Mouse (Mus musculus) megakaryocyte-erythroid progenitor cell, adult 5 weeks (primary cell): Measurements from ENCODE around the gene Nabp2. TPM values are rescaled to one million over a fixed set of nuclear protein-coding genes. Genes with fewer than 3 reads are reported as not detected.

Source experiments
- polyA plus RNA-seq: library from polyadenylated mRNA; stranded (reverse); fragments of >175 nt; gene quantifications from 2 replicates; pipeline ENCODE4 v1.2.3, GENCODE M21; 2012

Nabp2 gene
- 201 and 217 TPM in 2 replicates for polyA plus RNA-seq

GRCm38 (mm10) chr10:128411211-128412054 is at the start of gene Nabp2, which contains the start of gene Rnf41:
Gene Nabp2 (minus strand): TSS chr10:128411492.
Gene Rnf41 (plus strand): TSS chr10:128411657.

DNA sequence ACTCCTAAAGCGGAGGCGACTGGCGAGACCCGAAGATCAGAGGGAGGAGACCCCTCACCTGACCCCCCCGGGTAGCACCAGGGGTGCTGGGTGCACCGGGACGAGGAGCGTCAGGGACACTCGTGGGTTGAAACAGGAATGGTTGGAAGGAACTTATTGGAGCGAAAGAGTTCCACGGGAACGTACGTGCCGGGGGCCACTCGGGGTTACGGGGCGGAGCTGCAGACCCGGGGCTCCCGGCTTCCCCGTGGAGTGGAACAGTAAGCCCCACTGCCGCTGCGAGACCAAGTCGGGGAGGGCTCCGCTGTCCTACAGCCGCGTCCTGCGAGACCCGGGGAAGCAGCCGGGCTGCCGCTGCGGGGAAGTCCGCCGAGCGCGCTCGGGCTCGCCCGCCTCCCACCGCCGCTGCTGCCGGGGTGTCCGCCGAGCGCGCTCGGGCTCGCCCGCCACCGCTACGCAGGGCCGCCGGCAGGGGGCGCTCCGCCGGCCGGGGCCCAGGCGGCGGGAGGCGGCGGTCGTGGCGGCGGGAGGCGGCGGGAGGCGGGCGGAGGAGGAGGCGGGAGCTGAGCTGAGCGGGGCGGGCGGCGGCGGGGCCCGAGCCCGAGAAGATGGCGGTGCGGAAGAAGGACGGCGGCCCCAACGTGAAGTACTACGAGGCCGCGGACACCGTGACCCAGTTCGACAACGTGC is 47.6 kb upstream of the Nabp2 start, which contains the start of gene Smarcc2:
Smarcc2 (plus strand) TSS at position 530 of the 690 bp plus-strand sequence.

GRCm38 (mm10) chr10:128401056-128401455 is 10.2 kb downstream of the Nabp2 start, which contains the start of gene Slc39a5:
Gene Slc39a5 (minus strand): TSS chr10:128401229.

DNA sequence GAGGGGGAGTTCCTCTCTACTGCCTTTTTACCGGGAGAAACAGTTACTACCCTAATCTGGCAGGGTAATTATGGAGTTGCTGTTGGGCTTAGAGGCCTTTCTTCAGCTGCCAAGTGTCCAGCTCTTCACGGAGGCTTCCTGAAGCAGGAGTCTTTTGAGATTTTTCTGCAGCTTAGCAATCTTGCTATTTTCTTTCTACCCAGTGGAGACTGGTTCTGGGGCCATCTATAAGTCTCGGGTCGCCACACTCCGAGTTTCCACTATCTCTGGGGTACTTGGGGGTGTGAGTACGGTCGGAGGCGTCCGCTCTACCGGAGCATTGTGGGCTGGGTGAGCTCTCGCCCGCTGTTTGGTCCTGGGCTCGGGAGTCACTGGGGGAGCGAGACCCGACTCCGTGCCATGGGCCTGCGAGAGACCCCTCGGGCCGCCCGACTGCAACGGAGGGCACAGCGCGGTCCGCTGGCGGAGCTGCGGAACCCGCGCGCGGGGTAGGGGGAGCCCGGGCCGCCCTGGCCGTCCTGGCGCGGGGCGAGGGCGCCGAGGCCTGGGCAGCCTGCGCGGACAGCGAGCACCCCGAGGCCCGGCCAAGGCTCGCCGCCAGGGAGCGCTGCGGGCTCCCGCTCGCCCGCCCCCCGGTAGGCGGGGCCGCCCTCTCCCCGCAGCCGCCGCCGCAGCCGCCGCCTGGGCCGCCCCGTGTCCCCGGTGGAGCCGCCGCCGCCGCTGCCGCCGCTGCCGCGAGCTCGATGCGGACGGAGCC is 34.7 kb downstream of the Nabp2 start, which contains the start of gene Ankrd52:
Ankrd52 (plus strand) TSS at position 661 of the 757 bp plus-strand sequence.

GRCm38 (mm10) chr10:128368402-128369217 is 42.7 kb downstream of the Nabp2 start, which contains the start of gene Coq10a:
Gene Coq10a (minus strand): TSS chr10:128368997.

Other genes starting within 250 kb of the Nabp2 start
- gene Rbms2, start 231.2 kb downstream of the Nabp2 start, polyA plus RNA-seq, result 6.4 and 7.7 TPM in 2 replicates
- 1.2 and 2.4 TPM in 2 replicates for gene Gls2, start 217.0 kb downstream of the Nabp2 start, polyA plus RNA-seq
- 2.2 and 3.2 TPM in 2 replicates for gene Spryd4, start 199.7 kb downstream of the Nabp2 start, polyA plus RNA-seq
- gene Mip, start 185.7 kb downstream of the Nabp2 start, polyA plus RNA-seq, result 0.21 and 0.27 TPM in 2 replicates
- gene Timeless, start 179.4 kb downstream of the Nabp2 start, polyA plus RNA-seq, result 37.8 and 58.1 TPM in 2 replicates
- 0.14 and 0.30 TPM in 2 replicates for gene Apon, start 157.4 kb downstream of the Nabp2 start, polyA plus RNA-seq
- gene Apof, start 142.8 kb downstream of the Nabp2 start, polyA plus RNA-seq, result 0.05 and 0.19 TPM in 2 replicates
- 17.2 and 18.9 TPM in 2 replicates for gene Stat2, start 140.9 kb downstream of the Nabp2 start, polyA plus RNA-seq
- gene Il23a, start 112.7 kb downstream of the Nabp2 start, polyA plus RNA-seq, result 0.32 and 0.37 TPM in 2 replicates
- 4.0 and 4.9 TPM in 2 replicates for gene Pan2, start 108.2 kb downstream of the Nabp2 start, polyA plus RNA-seq
- 92.5 and 111 TPM in 2 replicates for gene Cnpy2, start 89.0 kb downstream of the Nabp2 start, polyA plus RNA-seq
- gene Cs, start 73.8 kb downstream of the Nabp2 start, polyA plus RNA-seq, result 29.3 and 29.5 TPM in 2 replicates
- 8.1 TPM in 2 replicates for gene Coq10a, start 42.5 kb downstream of the Nabp2 start, polyA plus RNA-seq
- 65.0 and 67.0 TPM in 2 replicates for gene Ankrd52, start 34.4 kb downstream of the Nabp2 start, polyA plus RNA-seq
- gene Slc39a5, start 10.3 kb downstream of the Nabp2 start, polyA plus RNA-seq, result 0.05 TPM in 1 of 2 replicates, not detected in the other
- 15.5 and 16.3 TPM in 2 replicates for gene Rnf41, start 165 bp upstream of the Nabp2 start, polyA plus RNA-seq
- 197 and 236 TPM in 2 replicates for gene Smarcc2, start 47.8 kb upstream of the Nabp2 start, polyA plus RNA-seq
- 457 and 543 TPM in 2 replicates for gene Myl6, start 82.7 kb upstream of the Nabp2 start, polyA plus RNA-seq
- 18.3 and 25.9 TPM in 2 replicates for gene Myl6b, start 87.2 kb upstream of the Nabp2 start, polyA plus RNA-seq
- gene Esyt1, start 114.4 kb upstream of the Nabp2 start, polyA plus RNA-seq, result 147 and 159 TPM in 2 replicates
- 33.5 and 34.0 TPM in 2 replicates for gene Zc3h10, start 136.3 kb upstream of the Nabp2 start, polyA plus RNA-seq
- gene Rpl41, start 137.8 kb upstream of the Nabp2 start, polyA plus RNA-seq, result 8,366 and 9,270 TPM in 2 replicates
- gene Pa2g4, start 154.5 kb upstream of the Nabp2 start, polyA plus RNA-seq, result 508 and 557 TPM in 2 replicates
- gene Erbb3, start 178.2 kb upstream of the Nabp2 start, polyA plus RNA-seq, result 0.46 and 0.58 TPM in 2 replicates
- 4,910 and 5,054 TPM in 2 replicates for gene Rps26, start 215.3 kb upstream of the Nabp2 start, polyA plus RNA-seq
- 0.13 and 0.15 TPM in 2 replicates for gene Ikzf4, start 234.5 kb upstream of the Nabp2 start, polyA plus RNA-seq